Mouse (Mus musculus): ENCODE measurements around the gene Neurog1. TPM values are rescaled to one million over a fixed set of nuclear protein-coding genes. Genes with fewer than 3 reads are reported as not detected.

Gene Neurog1
- polyA plus RNA-seq, 1 experiment from 2014 or later = 18.5 TPM

- Histone ChIP-seq H3K9me3 (no peaks in the 10 kb centered on the region), H3K4me3 (no peak overlapping the region), H3K27ac (no peak overlapping the region), H3K4me1 (peaks cover 90% of the 10 kb centered on the region), H3K27me3 (ENCODE audit: poor library complexity, severe bottlenecking) (peaks cover 100% of the 10 kb centered on the region), H3K36me3 (replicated peaks) (no peaks in the 10 kb centered on the region)
- no peak for DNase-seq (ENCODE audit: extremely low spot score, low spot score)
- 5% methylated on average over 3 of the region's 3 CpGs for WGBS
These were observed 1.4 kb upstream of the Neurog1 start for GRCm38 (mm10) chr13:56253379-56253778.

- H3K36me3 ChIP-seq (replicated peaks) = no peaks in the 10 kb centered on the region
- peaks cover 84% of the 10 kb centered on the region for H3K4me1 ChIP-seq
- no peaks in the 10 kb centered on the region for H3K9me3 ChIP-seq
- DNase-seq (ENCODE audit: extremely low spot score, low spot score) = no peak
- peak overlapping the region; percentile 47 for H3K4me3 ChIP-seq
- peak overlapping the region; percentile 69; the same call in 1 of the 2 replicates for H3K27ac ChIP-seq
- peaks cover 100% of the 10 kb centered on the region for H3K27me3 ChIP-seq (ENCODE audit: poor library complexity, severe bottlenecking)
- WGBS = 10% methylated on average over 8 of the region's 8 CpGs
These were observed 820 bp upstream of the Neurog1 start for GRCm38 (mm10) chr13:56252783-56253182.

- Histone ChIP-seq H3K4me3 (peak overlapping the region; percentile 47), H3K9me3 (no peaks in the 10 kb centered on the region), H3K27ac (peak overlapping the region; percentile 82), H3K27me3 (ENCODE audit: poor library complexity, severe bottlenecking) (peaks cover 100% of the 10 kb centered on the region), H3K4me1 (peaks cover 70% of the 10 kb centered on the region), H3K36me3 (replicated peaks) (no peaks in the 10 kb centered on the region)
- peak; percentile 54 for DNase-seq (ENCODE audit: extremely low spot score, low spot score)
- 1% methylated on average over 59 of the region's 59 CpGs for WGBS
These were observed 613 bp downstream of the Neurog1 start for GRCm38 (mm10) chr13:56251176-56251923.

GRCm38 (mm10) chr13:56250551-56251161 lies 1.3 kb downstream of the Neurog1 start:
- Histone ChIP-seq H3K4me1 (peaks cover 64% of the 10 kb centered on the region), H3K4me3 (peak overlapping the region; percentile 47), H3K9me3 (no peaks in the 10 kb centered on the region), H3K27me3 (ENCODE audit: poor library complexity, severe bottlenecking) (peaks cover 100% of the 10 kb centered on the region), H3K36me3 (replicated peaks) (no peaks in the 10 kb centered on the region), H3K27ac (peak overlapping the region; percentile 82)
- WGBS = under 1% methylated on average over 14 of the region's 14 CpGs
- no peak for DNase-seq (ENCODE audit: extremely low spot score, low spot score)

GRCm38 (mm10) chr13:56249593-56250341 lies 2.2 kb downstream of the Neurog1 start:
- under 1% methylated on average over 13 of the region's 13 CpGs for WGBS
- H3K36me3 ChIP-seq (replicated peaks) = no peaks in the 10 kb centered on the region
- peak overlapping the region; percentile 35; the same call in 1 of the 2 replicates for H3K27ac ChIP-seq
- peaks cover 100% of the 10 kb centered on the region for H3K27me3 ChIP-seq (ENCODE audit: poor library complexity, severe bottlenecking)
- peak overlapping the region; percentile 47 for H3K4me3 ChIP-seq
- DNase-seq (ENCODE audit: extremely low spot score, low spot score) = peak; percentile 37
- peaks cover 56% of the 10 kb centered on the region for H3K4me1 ChIP-seq
- peaks cover 2% of the 10 kb centered on the region; the same call in 1 of the 2 replicates for H3K9me3 ChIP-seq

GRCm38 (mm10) chr13:56243104-56243503 lies 8.9 kb downstream of the Neurog1 start:
- 90% methylated on average over 5 of the region's 5 CpGs for WGBS
- Histone ChIP-seq H3K9me3 (peaks cover 17% of the 10 kb centered on the region), H3K4me3 (no peak overlapping the region), H3K27me3 (ENCODE audit: poor library complexity, severe bottlenecking) (peaks cover 98% of the 10 kb centered on the region), H3K4me1 (peaks cover 12% of the 10 kb centered on the region), H3K27ac (no peak overlapping the region), H3K36me3 (replicated peaks) (no peaks in the 10 kb centered on the region)
- DNase-seq (ENCODE audit: extremely low spot score, low spot score) = no peak

GRCm38 (mm10) chr13:56240012-56240770 lies 11.8 kb downstream of the Neurog1 start:
- no peak overlapping the region for H3K4me3 ChIP-seq
- peaks cover 96% of the 10 kb centered on the region for H3K27me3 ChIP-seq (ENCODE audit: poor library complexity, severe bottlenecking)
- H3K27ac ChIP-seq = no peak overlapping the region
- peaks cover 17% of the 10 kb centered on the region for H3K9me3 ChIP-seq
- peaks cover 26% of the 10 kb centered on the region for H3K4me1 ChIP-seq
- no peak for DNase-seq (ENCODE audit: extremely low spot score, low spot score)
- 45% methylated on average over 16 of the region's 16 CpGs for WGBS
- H3K36me3 ChIP-seq (replicated peaks) = no peaks in the 10 kb centered on the region

- DNase-seq (ENCODE audit: extremely low spot score, low spot score) = no peak
- peaks cover 4% of the 10 kb centered on the region for H3K9me3 ChIP-seq
- H3K4me3 ChIP-seq = no peak overlapping the region
- peaks cover 26% of the 10 kb centered on the region for H3K4me1 ChIP-seq
- peaks cover 97% of the 10 kb centered on the region for H3K27me3 ChIP-seq (ENCODE audit: poor library complexity, severe bottlenecking)
- no peak overlapping the region for H3K27ac ChIP-seq
- H3K36me3 ChIP-seq (replicated peaks) = no peaks in the 10 kb centered on the region
- 79% methylated on average over 10 of the region's 10 CpGs for whole genome bisulfite sequencing
These were observed 14.1 kb downstream of the Neurog1 start for GRCm38 (mm10) chr13:56237905-56238304.

- 5% methylated on average over 7 of the region's 7 CpGs for WGBS
- H3K36me3 ChIP-seq (replicated peaks) = no peaks in the 10 kb centered on the region
- no peak for DNase-seq (ENCODE audit: extremely low spot score, low spot score)
- H3K27me3 ChIP-seq (ENCODE audit: poor library complexity, severe bottlenecking) = peaks cover 97% of the 10 kb centered on the region
- peaks cover 26% of the 10 kb centered on the region for H3K4me1 ChIP-seq
- H3K9me3 ChIP-seq = no peaks in the 10 kb centered on the region
- H3K4me3 ChIP-seq = no peak overlapping the region
- H3K27ac ChIP-seq = no peak overlapping the region
These were observed 15.8 kb downstream of the Neurog1 start for GRCm38 (mm10) chr13:56236194-56236593.

GRCm38 (mm10) chr13:56228790-56229189 lies 23.2 kb downstream of the Neurog1 start:
- no peaks in the 10 kb centered on the region for H3K9me3 ChIP-seq
- 4% methylated on average over 7 of the region's 7 CpGs for whole genome bisulfite sequencing
- peak overlapping the region; percentile 18; the same call in 1 of the 2 replicates for H3K4me3 ChIP-seq
- H3K27ac ChIP-seq = peak overlapping the region; percentile 58
- no peak for DNase-seq (ENCODE audit: extremely low spot score, low spot score)
- H3K36me3 ChIP-seq (replicated peaks) = no peaks in the 10 kb centered on the region
- H3K27me3 ChIP-seq (ENCODE audit: poor library complexity, severe bottlenecking) = peaks cover 99% of the 10 kb centered on the region
- peaks cover 44% of the 10 kb centered on the region for H3K4me1 ChIP-seq

GRCm38 (mm10) chr13:56226175-56226954 lies 25.6 kb downstream of the Neurog1 start:
- H3K27me3 ChIP-seq (ENCODE audit: poor library complexity, severe bottlenecking) = peaks cover 100% of the 10 kb centered on the region
- no peak overlapping the region for H3K4me3 ChIP-seq
- no peaks in the 10 kb centered on the region for H3K9me3 ChIP-seq
- WGBS = 10% methylated on average over 10 of the region's 10 CpGs
- peaks cover 68% of the 10 kb centered on the region for H3K4me1 ChIP-seq
- no peaks in the 10 kb centered on the region for H3K36me3 ChIP-seq (replicated peaks)
- peak overlapping the region; percentile 51; the same call in 1 of the 2 replicates for H3K27ac ChIP-seq
- DNase-seq (ENCODE audit: extremely low spot score, low spot score) = no peak
